Mouse (Mus musculus): ENCODE data around the gene H2-DMb1. TPM values are rescaled to one million over a fixed set of nuclear protein-coding genes. Genes with fewer than 3 reads are reported as not detected.
A peak's percentile ranks its signal among the peaks of the same experiment; 100 is the strongest.
"Not testable (repeated sequence)": the region's sequence is repeated elsewhere in the genome, so short reads cannot be mapped to it uniquely, and the experiment has no call there.

H2-DMb1 gene
- total RNA-seq, 2 experiments from 2014 or later: 0.94 to 1.5 TPM

DNA sequence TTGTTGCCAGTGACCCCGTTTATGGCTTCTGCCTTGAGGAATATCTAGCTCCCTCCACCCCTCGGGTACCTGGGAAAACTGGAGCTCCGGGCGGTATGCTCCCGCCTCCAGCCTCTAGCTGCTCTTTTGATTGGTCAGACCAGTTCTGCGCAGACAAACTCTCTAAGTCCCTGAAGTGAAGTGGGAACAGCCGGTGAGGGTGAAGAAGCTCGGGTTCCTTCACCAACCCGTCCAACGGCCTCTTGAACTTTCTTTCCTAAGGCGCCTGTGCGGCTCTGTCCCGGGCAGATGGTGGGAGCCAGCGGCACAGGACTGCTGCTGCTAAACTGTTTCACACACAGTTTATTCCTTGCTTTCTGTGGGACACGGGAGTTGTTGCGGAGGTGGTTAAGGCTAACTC lies 13.5 kb upstream of the H2-DMb1 start:
- intact Hi-C loops (cut with DNase I): no loop called here
- no peak for DNase-seq (ENCODE audit: low spot score in 2 of 2)

GRCm38 (mm10) chr17:34140240-34140639 lies 12.6 kb upstream of the H2-DMb1 start:
- intact Hi-C loops (cut with DNase I): no loop called here
- no peak for DNase-seq (ENCODE audit: low spot score in 2 of 2)

- intact Hi-C loops (cut with DNase I): no loop called here
- DNase-seq (ENCODE audit: low spot score in 2 of 2): peak; percentile 51 to 69
Observed at GRCm38 (mm10) chr17:34141448-34141847, 11.4 kb upstream of the H2-DMb1 start.

DNA sequence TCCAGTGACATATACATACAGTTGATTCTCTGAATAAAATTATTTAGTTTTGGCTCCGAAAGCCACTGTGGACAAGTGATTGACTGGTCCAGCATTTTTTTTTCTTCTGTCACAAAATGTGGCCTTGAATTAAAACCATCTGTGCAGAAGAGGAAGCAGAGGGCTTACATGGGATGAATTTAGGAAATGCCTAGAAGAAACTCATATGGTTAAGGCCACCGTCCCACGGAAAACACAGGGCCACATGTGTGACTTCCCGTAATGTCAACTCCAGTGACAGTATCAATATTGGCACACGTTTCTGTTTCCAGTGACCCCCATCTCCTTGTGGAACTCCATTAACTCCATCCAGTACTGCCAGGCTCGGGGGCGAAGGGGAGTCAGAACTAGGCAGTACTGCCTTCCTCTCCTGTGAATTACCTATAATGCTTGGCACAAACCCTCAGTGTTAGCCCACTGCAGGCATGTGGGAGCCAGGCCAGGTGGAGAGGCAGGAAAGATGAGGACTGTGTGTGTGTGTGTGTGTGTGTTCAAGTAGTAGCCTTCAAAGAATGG lies 10.3 kb upstream of the H2-DMb1 start:
- no peak for DNase-seq (ENCODE audit: low spot score in 2 of 2)
- intact Hi-C loops (cut with DNase I): no loop called here

DNA sequence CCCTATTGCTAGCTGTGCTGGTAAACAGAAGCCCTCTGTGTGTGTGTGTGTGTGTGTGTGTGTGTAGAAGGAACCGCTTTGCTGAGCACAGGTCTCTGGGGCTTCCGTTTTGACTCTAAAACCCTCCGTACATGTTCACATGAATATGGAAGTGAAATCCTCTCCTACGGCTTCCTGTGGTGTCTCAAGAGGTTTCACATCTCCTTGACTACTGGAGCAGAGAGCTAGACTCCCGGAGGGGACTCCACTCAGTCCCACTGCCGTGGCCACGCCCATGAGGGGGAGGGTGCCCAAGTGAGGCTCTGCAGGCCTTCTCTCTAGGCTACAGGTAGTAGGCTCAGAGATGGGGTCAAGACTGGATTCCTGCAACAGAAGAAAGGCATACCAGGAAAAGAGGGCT lies 9.8 kb upstream of the H2-DMb1 start, which contains the start of gene H2-DMb2:
Gene H2-DMb2, plus strand, starts transcription at position 275 of the 400 bp plus-strand sequence.
- DNase-seq (ENCODE audit: low spot score in 2 of 2): no peak
- intact Hi-C loops (cut with DNase I): no loop called here

- intact Hi-C loops (cut with DNase I): no loop called here
- no peak for DNase-seq (ENCODE audit: low spot score in 2 of 2)
Observed at GRCm38 (mm10) chr17:34143461-34143860, 9.4 kb upstream of the H2-DMb1 start.

DNA sequence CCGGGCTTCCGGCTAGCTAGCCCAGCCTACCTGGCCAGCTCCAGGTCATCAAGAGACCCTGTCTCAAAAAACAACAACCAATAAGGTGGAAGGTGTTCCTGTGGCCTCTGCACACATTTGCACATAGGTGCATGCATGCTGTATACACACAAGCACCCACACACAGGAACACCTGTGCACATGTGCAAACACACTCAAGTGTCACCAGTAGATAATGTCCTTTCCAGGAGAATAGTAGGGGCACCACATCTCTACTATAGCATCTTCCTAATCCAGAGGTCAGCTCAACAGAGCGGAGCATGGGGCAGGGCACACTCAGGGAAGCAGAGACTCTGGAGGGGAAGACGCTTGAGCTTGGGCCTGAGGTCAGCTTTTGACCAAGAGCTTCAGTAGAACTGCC lies 8.7 kb upstream of the H2-DMb1 start:
- DNase-seq (ENCODE audit: low spot score in 2 of 2); intact Hi-C loops (cut with DNase I): not testable (repeated sequence)

DNA sequence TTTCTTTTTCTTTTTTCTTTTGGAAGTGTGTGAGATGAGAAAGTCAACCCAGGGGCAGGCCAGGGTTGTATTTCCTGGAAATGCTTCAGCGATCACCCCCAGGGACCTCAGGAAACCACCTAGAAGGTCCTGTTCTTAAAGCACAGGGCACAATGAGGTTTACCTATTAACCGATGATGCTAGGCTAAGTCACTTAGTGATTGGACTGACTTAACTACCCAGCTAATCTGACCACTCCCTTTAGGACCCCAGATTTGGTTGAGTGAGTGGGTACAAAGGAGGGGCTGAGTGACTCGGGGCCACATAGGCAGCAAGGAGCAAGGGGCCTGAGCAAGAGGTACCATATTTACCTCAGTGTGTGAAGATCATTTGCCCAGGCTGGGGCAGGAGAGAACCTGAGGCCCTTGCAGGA lies 7.9 kb upstream of the H2-DMb1 start:
- intact Hi-C loops (cut with DNase I): no loop called here
- DNase-seq (ENCODE audit: low spot score in 2 of 2): no peak

- intact Hi-C loops (cut with DNase I): no loop called here
- DNase-seq (ENCODE audit: low spot score in 2 of 2): no peak
Observed at GRCm38 (mm10) chr17:34155534-34155933, 2.7 kb downstream of the H2-DMb1 start.

DNA sequence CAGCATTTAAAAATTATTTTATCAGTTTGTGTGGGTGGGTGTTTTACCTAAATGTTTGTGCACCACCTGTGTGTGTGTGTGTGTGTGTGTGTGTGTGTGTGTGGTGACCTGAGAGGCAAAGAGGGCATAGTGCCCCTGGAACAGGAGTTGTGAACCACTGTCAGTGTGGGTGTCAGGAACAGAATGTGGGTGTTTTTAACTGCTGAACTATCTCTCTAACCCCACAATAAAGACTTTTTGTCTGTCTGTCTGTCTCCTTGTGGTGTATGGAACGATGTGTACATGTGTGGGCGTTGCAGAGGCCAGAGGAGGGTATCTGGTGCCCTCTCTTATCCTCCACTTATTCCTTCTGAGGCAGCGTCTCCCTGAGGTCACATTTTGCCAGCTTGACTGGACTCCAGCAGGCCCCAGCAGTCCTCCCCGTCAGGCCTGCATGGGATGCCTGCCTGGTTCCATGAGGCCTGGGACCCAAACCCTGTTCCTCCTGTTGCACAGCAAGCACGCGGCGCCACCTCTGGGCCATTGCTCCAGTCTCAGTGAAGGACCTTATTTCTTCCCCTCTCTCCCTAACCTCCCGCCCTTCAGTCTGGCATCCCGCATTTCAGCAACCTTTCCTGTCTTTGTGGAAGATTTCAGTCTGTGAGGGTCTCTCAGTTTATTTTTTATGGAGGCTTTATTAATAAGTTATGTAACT lies 11.5 kb downstream of the H2-DMb1 start:
- intact Hi-C loops (cut with DNase I): no loop called here
- DNase-seq (ENCODE audit: low spot score in 2 of 2): no peak

- intact Hi-C loops (cut with DNase I): no loop called here
Observed at GRCm38 (mm10) chr17:34165033-34165730, 12.3 kb downstream of the H2-DMb1 start.

DNA sequence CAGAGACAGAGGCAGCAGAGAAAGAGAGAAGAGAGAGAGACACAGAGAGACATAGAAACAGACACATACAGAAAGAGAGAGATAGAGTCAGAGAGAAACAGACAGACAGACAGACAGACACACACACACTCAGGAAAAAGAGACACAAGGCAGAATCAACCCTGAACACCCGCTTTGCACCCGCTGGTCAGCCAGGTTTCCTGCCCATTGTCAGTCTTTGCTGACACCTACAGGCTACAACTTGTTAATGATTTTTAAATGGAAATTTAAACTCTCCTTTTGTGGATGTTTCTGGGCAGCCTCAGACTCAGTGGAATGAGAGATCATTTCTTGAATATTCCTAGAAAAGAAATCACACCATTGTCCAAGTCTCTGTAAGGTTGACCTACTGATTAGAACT lies 16.4 kb downstream of the H2-DMb1 start:
- intact Hi-C loops (cut with DNase I): loop anchor here (2.0 kb wide), 2 partner anchors 66 to 92 kb away; no protein-coding TSS in a partner anchor
- peak; percentile 17 to 39 for DNase-seq (ENCODE audit: low spot score in 2 of 2)

More at GRCm38 (mm10) chr17:34165033-34165730, 12.3 kb downstream of the H2-DMb1 start:
- DNase-seq (ENCODE audit: low spot score in 2 of 2): no peak

GRCm38 (mm10) chr17:34170487-34170876 lies 17.6 kb downstream of the H2-DMb1 start:
- intact Hi-C loops (cut with DNase I): loop anchor here (1.0 to 5.0 kb wide), 5 partner anchors 34 to 242 kb away; partner anchors contain the start of gene Btnl2
- DNase-seq (ENCODE audit: low spot score in 2 of 2): no peak

GRCm38 (mm10) chr17:34170877-34171498 lies 18.1 kb downstream of the H2-DMb1 start:
- peak; percentile 81 to 84 for DNase-seq (ENCODE audit: low spot score in 2 of 2)
- intact Hi-C loops (cut with DNase I): loop anchor here (1.0 to 5.0 kb wide), 5 partner anchors 34 to 241 kb away; partner anchors contain the start of gene Btnl2

DNA sequence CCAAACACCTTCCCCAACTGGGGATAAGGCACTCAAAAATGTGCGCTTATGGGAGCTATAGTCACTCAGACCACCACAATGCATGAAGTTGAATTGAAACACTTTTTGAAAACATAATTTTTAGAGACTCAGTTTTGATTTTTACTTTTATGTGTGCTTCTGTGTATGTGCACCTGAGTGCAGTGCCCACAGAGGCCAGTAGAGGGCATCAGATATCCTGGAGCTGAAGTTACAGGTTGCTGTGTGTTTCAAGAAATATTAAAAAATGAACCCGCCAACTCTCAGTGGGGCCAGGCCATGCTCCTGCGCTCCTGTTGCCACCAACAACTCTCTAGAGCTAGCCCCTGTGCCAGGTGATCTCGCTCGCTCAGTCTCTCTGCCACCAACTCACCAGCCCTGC lies 19.7 kb downstream of the H2-DMb1 start:
- intact Hi-C loops (cut with DNase I): loop anchor here (5.0 kb wide), 2 partner anchors 180 to 240 kb away; partner anchors contain the start of gene Btnl2
- no peak for DNase-seq (ENCODE audit: low spot score in 2 of 2)

DNA sequence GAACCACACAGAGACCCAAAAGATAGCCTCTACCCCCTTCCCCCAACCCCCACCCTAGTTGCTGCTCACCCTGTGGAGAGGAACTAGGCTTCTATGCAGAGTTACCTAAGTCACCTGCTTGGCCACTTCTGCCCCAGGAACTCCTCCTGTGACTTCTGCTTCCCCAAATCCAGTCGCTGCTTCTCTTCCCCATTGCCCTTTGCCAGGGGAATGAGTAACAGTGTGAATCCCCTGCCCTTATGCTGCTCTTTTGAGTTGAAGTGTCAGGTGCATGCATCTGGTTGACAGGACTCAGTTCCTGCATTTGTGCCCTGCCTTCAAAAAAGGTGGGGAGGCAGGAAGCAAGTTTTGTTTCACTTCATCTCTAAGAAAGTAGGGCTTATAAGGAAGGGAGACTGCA lies 21.2 kb downstream of the H2-DMb1 start:
- DNase-seq (ENCODE audit: low spot score in 2 of 2): no peak
- intact Hi-C loops (cut with DNase I): loop anchor here (5.0 kb wide), 2 partner anchors 178 to 238 kb away; partner anchors contain the start of gene Btnl2

DNA sequence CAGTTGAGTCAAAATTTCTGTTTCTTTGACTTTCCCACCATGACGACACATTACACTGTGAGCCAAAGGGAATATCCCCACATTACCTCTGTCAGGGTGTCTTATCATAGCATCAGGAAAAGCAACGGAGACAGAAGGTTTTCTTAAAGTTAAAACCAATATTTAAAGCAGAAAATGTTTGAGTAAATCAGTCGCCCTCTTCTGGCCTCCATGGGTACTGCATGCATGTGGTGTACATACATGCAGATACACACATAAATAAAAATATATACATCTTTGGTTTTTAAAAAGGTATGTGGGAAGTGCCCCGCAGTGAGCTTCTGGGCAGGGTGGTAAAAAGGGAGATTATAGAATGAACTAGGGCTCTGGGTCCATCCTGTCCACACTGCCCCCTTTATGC lies 24.3 kb downstream of the H2-DMb1 start:
- intact Hi-C loops (cut with DNase I): no loop called here
- no peak for DNase-seq (ENCODE audit: low spot score in 2 of 2)

GRCm38 (mm10) chr17:34179019-34179418 lies 26.1 kb downstream of the H2-DMb1 start:
- DNase-seq (ENCODE audit: low spot score in 2 of 2): no peak
- intact Hi-C loops (cut with DNase I): no loop called here

- intact Hi-C loops (cut with DNase I): no loop called here
- DNase-seq (ENCODE audit: low spot score in 2 of 2): no peak
Observed at GRCm38 (mm10) chr17:34179913-34180859, 27.3 kb downstream of the H2-DMb1 start.
